Mouse (Mus musculus) erythroid progenitor cell, adult 5-6 weeks (primary cell): ENCODE data around the gene Mum1. TPM values are rescaled to one million over a fixed set of nuclear protein-coding genes. Genes with fewer than 3 reads are reported as not detected.
"Not testable (repeated sequence)": the region's sequence is repeated elsewhere in the genome, so short reads cannot be mapped to it uniquely, and the experiment has no call there.

Experiments
- ATAC-seq: replicated peaks from 2 replicates; pipeline ENCODE4 v1.8.0; 2016; ENCODE audit warnings: moderate number of reproducible peaks, mild to moderate bottlenecking, moderate TSS enrichment, inconsistent platforms; ENCODE audit not compliant: poor library complexity, low FRiP score, severe bottlenecking
- total RNA-seq, 2 experiments: library from RNA; stranded (forward) in 1 of 2; stranded (reverse) in 1 of 2; fragments of 150-400 nt in 1 of 2; fragments of 186-747, 209-891 nt in 1 of 2; gene quantifications; 2 replicates each; pipeline versions ENCODE4 v1.2.3 to v1.2.4; 2015 to 2017; ENCODE audit warnings: low replicate concordance in 2 of 2

Gene Mum1
- total RNA-seq, 2 experiments from 2014 or later, result 59.5 to 74.2 TPM

DNA sequence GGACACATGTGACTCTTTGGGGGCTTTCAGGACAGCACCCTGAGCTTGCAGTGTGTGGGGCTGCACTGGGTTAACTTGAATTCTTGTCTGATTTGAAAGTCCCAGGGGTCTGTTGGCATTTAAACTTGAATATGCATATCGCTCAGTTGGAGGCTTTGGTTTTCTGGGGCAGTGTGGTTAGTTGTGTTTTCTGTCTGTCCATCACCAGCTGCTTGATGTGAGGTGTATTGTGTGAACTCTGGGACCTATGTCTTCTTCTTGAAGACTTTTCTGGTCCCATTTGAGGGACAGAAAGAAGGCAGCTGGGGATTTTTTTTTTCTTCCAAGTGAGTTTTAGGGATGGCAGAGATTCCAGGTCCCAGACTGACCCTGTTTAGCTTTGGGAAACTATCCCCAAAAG, 19.0 kb upstream of the Mum1 start:
- ATAC-seq, result no peak

DNA sequence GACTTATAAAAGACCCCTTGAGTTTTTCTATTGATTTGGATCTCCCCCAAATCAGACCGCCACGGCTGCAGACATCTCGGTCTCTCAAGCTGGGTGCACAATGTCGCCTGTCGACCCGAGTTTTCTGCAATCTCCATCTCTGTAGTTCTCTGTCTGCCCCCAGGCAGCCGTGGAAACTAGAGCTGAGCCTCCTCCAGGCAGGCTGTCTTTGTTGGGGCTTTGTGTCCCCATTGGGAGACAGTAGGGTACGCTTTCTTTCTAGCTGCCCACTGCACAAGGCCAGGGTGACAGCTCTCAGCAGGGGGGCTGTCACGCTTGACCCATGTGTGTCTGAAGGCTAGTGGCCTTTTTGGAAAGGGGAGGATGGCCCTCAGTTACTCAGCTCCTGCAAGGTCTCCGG, 18.6 kb upstream of the Mum1 start:
- ATAC-seq, result no peak

DNA sequence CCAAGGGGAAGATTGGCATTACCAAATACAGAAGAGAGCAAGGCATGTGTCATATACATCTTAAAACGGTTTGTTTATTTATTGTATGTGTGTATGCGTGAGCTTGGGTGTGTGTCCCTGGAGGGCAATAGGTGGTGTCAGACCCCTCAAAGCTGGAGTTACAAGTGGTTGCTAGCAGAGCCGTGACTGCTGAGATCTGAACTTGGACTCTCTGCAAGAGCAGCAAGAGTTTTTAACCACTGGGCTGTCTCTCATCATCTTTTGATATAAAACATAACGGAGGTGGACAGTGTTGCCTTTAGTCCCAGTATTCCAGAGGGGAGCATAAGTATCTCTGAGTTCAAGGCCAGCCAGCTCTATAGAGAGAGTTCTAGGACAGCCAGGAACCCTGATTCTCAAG, 18.0 kb upstream of the Mum1 start:
- ATAC-seq, result no peak

DNA sequence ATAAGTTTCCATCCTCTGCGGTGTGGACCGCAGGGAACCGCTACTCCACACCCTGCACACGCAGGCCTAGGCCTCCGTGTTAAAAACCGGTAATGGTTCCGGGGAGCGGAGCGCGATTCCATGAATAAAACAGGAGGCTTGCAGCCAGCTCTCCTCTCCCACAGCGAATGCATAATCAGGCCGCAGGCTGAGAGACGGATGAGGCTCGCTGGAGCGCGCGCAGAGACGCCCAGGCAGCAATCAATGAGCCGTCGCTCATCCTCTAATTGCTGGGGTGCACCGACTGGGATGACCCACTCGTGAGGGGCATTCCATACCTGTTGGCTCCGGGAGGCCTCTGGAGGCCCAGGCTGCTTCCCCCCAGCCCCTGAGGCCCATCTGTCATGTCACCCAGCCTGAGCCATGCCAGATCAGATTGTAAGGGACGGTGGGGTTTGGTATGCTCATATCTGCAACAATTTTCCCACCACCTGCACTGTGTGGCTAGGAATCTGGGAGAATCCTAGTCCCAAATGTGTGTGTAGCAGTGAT, 17.3 kb upstream of the Mum1 start:
- ATAC-seq, result no peak

DNA sequence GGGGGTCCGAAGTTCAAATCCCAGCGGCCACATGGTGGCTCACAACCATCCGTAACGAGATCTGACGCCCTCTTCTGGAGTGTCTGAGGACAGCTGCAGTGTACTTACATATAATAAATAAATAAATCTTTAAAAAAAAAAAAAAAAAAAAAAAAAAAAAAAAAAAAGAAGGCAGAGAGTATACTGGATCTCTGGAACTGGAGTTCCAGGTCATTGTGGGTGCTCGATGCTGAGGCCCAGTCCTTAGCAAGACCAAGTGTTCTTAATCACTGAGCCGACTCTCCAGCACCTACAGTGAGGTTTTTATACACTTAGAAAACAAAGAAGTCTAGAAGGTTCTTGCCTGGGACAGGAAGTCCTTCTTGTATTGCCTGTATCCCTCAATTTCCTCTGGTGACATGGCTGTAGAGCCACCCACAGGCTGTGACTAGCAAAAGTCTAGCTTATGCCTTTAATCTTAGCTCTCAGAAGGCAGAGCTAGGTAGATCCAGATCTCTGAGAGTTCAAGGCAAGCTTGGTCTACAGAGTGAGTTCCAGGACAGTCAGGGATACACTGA, 14.6 kb upstream of the Mum1 start:
- not testable (repeated sequence) for ATAC-seq

DNA sequence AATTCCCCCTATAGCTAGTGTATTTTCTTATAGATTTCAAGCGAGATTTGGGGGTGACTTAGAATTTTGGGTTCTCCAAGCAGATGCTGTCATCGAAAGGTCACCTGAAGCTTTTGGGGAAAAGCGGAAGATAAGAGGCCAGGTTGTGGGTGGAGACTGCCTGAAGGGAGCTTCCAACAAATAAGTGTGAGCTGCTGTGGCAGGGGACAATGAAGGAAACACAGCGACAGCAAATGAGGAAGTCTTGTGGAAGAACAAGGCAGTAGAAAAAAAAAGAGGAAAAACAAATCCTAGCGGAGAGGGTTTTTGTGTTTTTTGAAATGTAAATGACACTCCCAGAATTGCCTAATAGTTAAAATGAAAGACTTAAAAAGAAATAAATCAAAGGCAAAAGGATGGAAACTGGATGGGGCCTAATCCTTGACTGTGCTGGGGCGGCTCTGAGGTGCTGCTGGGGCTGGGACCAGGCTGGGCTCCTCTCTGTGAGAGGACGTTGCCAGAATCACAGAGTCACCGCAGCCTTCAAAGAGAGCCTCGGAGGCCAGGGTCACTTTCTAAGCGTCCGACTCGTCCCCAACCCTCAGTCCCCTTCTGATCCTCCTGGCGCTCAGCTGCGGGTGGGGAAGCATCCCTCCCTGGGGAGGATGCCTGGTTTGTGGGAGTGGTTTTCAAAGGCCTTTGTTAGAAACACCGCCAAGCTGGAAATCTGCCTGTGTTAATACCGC, 11.0 kb upstream of the Mum1 start:
- no peak for ATAC-seq

DNA sequence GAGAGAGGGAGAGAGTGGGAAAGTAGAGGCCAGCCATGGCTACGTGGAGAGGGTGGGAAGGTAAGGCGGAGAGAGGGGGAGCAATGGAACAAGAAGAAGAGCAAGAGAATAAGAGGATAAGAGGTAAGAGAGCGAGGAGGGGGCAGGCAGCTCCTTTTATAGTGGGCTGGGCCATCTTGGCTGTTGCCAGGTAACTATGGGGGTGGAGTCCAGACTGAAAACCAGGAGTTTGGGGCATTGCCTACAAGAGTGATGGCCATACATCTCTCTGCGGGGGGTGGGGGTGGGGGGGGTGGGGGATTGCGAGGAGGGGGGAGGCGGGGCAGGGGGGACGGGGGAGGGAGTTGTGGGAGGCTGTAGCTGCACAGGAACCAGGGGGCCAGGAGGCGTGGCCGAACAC, 5.6 kb upstream of the Mum1 start:
- ATAC-seq, result no peak

DNA sequence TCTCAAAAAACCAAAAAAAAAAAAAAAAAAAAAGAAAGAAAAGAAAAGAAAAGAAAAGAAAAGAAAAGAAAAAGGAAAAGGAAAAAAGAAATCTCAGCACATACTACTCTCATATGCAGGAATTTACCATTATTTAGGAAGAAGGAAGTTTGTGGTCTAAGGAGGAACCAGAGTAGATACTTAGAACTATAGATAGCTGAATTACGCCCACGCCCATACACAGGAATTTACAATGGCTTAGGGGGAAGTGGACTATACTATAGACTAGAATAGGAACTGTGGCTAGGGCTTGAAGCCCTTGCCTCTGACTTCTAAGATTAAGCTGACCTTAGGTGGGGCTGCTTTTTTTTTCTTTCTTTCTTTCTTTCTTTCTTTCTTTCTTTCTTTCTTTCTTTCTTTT, 3.1 kb upstream of the Mum1 start:
- ATAC-seq, result not testable (repeated sequence)

DNA sequence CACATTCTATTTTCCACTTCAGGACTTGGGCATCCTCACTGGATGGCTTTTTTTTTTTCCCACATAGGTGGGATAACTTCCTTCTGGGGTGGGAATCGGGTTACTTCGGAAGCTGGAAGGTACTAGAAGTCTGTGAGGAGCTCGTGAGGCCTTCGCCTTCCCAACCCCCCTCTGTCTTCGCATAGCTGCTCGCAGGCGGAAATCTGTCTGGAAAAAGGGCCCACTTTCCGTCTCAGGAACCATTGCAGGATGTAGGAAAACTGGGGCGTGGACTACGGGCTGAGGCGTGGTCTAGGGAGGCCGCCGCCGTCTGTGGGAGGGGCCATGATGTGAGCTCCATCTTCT, 191 bp upstream of the Mum1 start:
- ATAC-seq, result no peak

DNA sequence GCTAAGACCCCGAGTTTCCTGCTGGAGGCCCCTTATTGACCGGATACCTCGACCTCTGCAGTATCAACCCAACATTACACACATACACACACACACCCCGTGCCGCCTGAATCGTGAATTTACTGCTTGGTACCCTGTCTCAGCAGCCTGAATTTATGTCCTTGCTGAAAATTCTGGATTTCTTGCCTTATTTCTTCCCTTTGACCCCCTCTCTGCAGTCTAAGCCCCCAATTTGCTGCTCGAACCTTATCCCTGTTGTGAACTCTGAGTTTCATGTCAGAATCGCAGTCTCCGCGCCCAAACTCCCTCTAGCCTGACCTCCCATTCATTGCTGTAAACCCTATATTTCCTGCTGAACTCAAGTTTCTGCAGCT, 919 bp downstream of the Mum1 start:
- ATAC-seq, result peak; percentile 5; the same call in 1 of the 2 replicates

DNA sequence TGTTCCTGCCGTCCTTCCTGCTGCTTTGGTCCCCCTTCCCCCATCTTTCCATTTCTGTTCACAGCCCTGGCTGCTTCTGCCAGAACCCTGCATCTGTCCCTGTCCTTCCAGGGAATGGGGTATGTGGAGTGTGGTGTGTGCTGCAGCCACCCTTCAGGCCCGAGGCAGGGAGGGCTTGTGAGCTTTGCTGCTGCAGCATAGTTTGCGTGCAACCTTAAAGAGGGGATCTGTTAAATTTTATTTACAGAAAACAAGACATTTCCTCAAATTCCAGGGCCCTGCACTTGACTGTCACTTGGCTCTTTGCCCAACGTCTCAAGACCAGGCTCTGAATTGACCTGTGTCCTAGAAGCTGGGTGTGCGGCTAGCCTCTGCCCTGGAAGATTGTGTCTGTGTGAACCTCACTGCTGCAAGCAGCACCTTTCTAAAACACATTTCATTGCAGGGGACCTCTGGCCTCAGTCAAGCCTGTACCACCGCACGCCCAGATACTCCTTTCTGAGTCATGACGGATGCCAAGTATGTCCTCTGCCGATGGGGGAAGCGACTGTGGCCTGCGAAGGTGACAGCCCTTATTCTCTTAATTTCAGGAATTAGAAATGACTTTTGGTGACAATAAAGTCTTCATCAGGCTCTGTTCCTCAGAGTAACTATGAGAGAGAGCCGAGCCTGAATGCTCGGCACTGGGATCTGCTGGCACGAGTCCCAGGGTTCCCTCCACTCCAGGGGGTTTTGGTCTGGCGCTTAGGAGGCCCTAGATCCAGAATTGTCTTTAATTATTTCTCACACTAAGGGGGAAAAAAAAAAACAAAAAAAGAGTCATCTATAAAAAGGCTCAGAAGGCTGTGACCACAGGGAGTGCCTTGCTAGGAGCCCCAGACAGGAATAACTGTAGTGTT, 1.9 kb downstream of the Mum1 start:
- no peak for ATAC-seq

DNA sequence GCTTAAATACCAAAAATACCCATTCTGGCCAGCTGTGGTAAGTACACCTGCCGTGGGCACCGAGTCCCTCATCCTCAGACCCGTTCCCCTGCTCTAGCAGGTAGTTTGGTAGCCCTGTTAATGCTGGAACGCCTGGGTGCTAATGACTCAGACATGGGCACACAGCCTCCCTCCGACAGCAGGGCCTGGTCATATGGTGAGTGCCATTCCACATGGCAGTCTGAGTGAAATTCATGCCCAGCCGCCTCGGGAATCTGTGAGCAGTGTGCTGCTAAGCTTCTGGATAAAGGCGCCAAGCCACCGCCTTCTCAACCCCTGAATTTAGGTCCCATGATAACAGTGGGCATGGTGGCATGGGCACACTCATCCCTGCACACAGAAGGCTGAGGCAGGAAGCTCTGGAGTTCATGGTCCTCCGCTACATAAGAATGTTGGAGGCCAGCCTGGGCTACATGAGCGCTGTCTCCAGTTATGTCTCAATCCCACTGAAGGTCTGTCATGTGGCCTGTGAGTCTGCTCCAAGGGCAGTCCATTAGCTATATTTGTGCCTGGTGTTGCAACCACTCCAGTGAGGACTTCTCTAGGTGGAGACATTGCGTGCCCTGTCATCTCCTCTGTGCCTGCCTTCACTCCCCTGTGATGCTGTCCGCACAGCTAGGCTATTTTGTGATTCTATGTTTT, 10.1 kb downstream of the Mum1 start:
- no peak for ATAC-seq

DNA sequence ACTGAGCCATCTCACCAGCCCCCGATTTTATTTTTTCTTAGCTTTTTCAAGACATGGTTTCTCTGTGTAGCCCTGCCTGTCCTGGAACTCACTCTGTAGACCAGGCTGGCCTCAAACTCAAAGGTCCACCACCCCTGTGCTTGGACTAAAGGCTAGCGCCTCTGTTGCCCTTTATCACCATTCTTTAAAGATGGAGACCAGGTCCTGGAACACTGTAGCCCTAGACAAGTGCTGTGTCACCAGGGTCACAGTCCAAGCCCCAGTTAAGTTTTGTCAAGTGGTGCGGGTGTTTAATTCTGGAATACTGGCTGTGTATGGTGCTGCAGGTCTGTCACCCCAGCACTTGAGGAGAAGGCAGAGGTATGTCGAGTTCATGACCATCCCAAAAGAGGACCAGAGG, 10.8 kb downstream of the Mum1 start:
- ATAC-seq, result no peak

DNA sequence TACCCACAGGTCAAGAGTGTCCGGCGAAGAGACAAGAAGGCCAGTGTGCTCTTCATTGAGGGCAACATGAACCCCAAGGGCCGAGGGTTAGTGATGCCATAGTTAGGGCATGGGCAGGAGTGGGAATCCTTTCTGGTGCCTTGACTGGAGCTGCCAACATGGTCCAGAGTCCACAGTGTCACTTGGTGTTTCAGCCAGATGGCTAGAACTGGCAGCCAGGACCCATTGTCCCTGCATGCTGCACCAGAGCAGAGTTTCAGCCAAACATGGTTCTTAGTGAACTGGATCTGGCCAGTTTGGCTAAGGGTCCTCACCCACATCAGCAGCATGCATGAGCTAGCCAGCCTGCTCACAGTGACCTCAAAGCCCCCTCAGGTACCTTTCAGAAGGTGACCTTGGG, 12.1 kb downstream of the Mum1 start:
- no peak for ATAC-seq

DNA sequence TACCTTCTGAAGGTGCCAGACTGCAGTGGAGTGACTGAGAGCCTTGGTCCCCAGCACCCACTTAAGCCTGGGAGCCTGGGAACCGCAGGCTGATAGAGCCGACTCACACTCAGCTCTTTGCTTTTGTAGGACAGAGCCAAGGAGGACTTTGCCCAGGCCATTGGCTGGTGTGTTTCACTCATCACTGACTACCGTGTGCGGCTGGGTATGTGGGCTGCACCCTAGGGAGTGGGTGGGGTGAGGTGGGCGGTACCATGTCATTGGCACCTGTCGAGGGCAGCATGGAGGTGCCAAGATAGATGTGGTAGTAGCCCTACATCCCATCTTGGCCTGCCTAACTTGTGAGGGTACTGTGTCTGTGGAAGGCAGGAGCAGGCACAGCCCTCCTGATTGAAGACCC, 13.6 kb downstream of the Mum1 start:
- ATAC-seq, result no peak

DNA sequence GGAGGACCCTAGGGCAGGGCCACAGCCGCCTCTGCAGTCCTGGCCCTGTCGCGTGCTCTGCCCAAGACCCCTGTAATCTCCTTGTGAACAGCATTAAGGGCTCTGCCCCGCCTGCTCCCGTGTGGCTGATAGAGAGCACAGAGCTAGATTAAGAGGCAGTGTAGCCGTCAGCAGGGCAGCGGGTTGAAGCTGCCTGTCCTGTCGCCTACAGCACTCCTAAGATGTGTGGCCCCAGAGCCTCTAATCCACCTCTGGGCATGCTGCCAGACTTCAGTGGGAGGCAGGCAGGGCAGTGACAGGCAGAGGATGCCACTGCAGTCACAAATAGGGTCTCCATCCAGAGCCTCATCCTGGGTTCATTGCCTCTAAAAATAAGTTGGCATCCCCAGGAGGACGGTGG, 15.9 kb downstream of the Mum1 start:
- ATAC-seq, result 0 out of 2 replicates have a peak, but pooled peaks have one; percentile 2

DNA sequence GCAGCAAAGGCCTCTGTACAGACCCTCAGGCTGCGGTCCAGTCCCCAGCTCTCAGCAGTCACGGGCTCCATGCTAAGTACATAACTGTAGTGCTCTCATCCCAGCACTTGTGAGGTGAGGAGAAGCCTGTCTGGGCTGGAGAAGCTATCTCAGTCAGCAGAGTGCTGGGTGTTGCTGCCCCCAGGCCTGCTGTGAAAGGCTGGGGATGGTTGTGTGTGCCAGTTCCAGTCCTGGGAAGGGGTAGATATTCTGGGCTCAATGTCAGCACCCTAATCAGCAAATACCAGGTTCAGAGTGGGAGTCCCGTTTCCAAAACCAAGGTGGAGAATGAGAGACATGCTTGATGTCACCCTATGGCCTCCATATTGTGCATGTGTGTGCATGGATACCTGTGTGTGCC, 16.4 kb downstream of the Mum1 start:
- ATAC-seq, result no peak

DNA sequence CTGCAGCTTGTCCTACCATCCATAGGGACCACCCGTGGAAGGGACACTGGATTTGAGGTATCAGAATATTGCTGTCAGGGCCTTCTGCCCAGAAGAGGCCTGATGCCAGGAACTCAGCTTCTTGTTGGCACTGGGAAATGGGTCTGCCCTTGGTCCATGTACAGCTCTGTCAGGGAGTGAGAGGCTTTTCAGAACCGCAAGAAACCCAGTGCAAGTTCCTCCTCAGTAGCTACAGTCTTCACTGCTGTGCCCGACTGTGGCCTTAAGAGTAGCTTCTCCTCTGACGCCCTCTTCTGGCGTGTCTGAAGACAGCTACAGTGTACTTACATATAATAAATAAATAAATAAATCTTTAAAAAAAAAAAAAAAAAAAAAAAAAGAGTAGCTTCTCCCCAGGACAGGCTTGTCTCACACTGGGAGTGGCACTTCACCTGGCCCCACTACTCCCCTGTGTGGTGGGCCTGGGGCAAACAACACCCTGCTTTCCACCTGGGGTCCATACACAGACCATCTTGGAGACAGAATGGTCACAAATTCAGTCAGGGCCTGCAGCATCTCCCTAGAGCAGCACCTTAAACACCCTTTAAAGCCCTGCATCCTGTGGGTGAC, 18.7 kb downstream of the Mum1 start:
- ATAC-seq, result no peak

DNA sequence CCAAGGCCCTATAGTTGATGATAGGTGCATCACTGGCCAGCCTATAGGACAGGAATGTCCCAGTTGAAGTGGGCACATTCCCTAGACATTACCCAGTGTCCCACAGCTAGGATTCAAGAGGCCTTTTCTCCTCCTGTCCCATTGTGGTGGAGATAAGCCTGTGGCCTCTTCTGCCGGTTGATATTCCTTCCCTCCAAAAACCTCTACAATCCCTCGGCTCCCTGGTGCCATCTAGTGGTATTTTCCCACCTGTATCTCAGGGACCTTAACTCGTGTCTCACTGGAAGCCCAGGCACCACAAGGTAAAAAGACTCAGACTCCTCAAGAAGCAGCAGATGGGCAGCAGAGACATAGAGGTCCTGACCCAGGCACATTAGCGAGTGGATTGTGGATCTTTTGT, 19.4 kb downstream of the Mum1 start:
- ATAC-seq, result peak; percentile 58

DNA sequence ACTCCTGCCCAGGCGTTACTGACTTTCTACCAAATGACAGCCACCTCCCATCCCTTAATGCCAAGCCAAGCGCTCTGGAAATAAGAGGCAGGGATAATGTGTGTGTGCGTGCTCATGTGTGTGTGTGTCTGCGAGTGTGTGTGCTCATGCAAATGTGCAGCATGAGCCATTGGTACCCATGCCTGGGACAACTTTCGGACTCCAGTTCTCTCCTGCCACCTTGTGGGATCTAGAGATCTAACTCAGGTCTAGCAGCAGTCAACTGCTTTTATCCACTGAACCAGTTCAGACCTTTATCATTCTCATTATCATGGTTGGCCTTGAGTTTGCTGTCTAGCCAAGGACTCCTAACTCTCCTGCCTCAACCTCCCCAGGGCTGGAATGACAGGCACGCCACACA, 21.6 kb downstream of the Mum1 start:
- ATAC-seq, result no peak
